Mouse (Mus musculus): ENCODE results near the gene Platr17. TPM values are rescaled to one million over a fixed set of nuclear protein-coding genes. Genes with fewer than 3 reads are reported as not detected.

Gene Platr17
- total and polyA plus RNA-seq, 3 experiments, result not detected

GRCm38 (mm10) chr17:33902491-33902890, 2.4 kb upstream of the Platr17 start:
- DNase-seq, result no peak

- DNase-seq, result peak; percentile 47
These were observed 854 bp upstream of the Platr17 start for GRCm38 (mm10) chr17:33903911-33904651.

GRCm38 (mm10) chr17:33908331-33909076, 3.6 kb downstream of the Platr17 start:
- DNase-seq, result peak; percentile 56

- peak; percentile 100 for DNase-seq
These were observed 4.3 kb downstream of the Platr17 start, which contains the start of gene Daxx for GRCm38 (mm10) chr17:33909077-33909868. Gene Daxx, plus strand, starts transcription at chr17:33909414.

GRCm38 (mm10) chr17:33909869-33910250, 4.9 kb downstream of the Platr17 start:
- DNase-seq, result peak; percentile 80

- no peak for DNase-seq
These were observed 5.6 kb downstream of the Platr17 start for GRCm38 (mm10) chr17:33910346-33911051.

- DNase-seq, result no peak
These were observed 6.3 kb downstream of the Platr17 start for GRCm38 (mm10) chr17:33911052-33911812.

- DNase-seq, result peak; percentile 16
These were observed 7.0 kb downstream of the Platr17 start for GRCm38 (mm10) chr17:33911813-33912414.

- no peak for DNase-seq
These were observed 8.3 kb downstream of the Platr17 start for GRCm38 (mm10) chr17:33913264-33913663.

GRCm38 (mm10) chr17:33913905-33914304, 9.0 kb downstream of the Platr17 start:
- no peak for DNase-seq

- DNase-seq, result no peak
These were observed 10.0 kb downstream of the Platr17 start for GRCm38 (mm10) chr17:33914969-33915391.

GRCm38 (mm10) chr17:33915671-33916250, 10.8 kb downstream of the Platr17 start, which contains the start of the genes Tapbp and Zbtb22:
Gene Tapbp, plus strand, starts transcription at chr17:33915899.
Gene Zbtb22, plus strand, starts transcription at chr17:33915904.
- DNase-seq, result peak; percentile 97

- no peak for DNase-seq
These were observed 11.4 kb downstream of the Platr17 start for GRCm38 (mm10) chr17:33916294-33916693.

- DNase-seq, result peak; percentile 28
These were observed 12.1 kb downstream of the Platr17 start for GRCm38 (mm10) chr17:33916847-33917655.

GRCm38 (mm10) chr17:33917656-33918292, 12.8 kb downstream of the Platr17 start:
- DNase-seq, result peak; percentile 26

- DNase-seq, result peak; percentile 39
These were observed 13.6 kb downstream of the Platr17 start for GRCm38 (mm10) chr17:33918293-33919203.
